ENCODE assay signal across 7 mouse cellular contexts in genomic region chr17:28876821-28877220, GRCm38 (mm10). TPM values are rescaled to one million over a fixed set of nuclear protein-coding genes. Genes with fewer than 3 reads are reported as not detected.
DNase-seq lines count a peak whose midpoint lies in the region; ATAC-seq and TF ChIP-seq lines count a peak whose summit lies in the region.

No protein-coding gene starts in this region.

- H3K4me1 ChIP-seq in forebrain, embryonic 13.5 days = peaks cover 4% of the 10 kb centered on the region; the same call in 1 of the 2 replicates
- H3K4me1 ChIP-seq in limb, embryonic 13.5 days = peaks cover 20% of the 10 kb centered on the region

- H3K36me3 ChIP-seq in forebrain, embryonic 13.5 days (ENCODE audit: poor library complexity, severe bottlenecking) = no peaks in the 10 kb centered on the region
- no peaks in the 10 kb centered on the region for H3K36me3 ChIP-seq in limb, embryonic 13.5 days

- no peak overlapping the region for H3K27ac ChIP-seq in forebrain, embryonic 13.5 days
- H3K27ac ChIP-seq in limb, embryonic 13.5 days = no peak overlapping the region

- peak; percentile 40 to 46 for DNase-seq in left cerebral cortex, adult 18-20 months (ENCODE audit: low spot score in 2 of 2)
- DNase-seq in left cerebral cortex, adult 8-10 months (ENCODE audit: low spot score in 2 of 2) = no peak
- DNase-seq in brain, embryonic 14.5 days (ENCODE audit: low read depth) = peak; percentile 41
- DNase-seq in retina, postnatal 1 day = peak; percentile 59
- no peak for DNase-seq in adrenal gland, postnatal 25 days

- peaks cover 10% of the 10 kb centered on the region for H3K27me3 ChIP-seq in forebrain, embryonic 13.5 days
- peaks cover 17% of the 10 kb centered on the region for H3K27me3 ChIP-seq in limb, embryonic 13.5 days

- no peak for TF ChIP-seq POLR2A in brain, embryonic 14.5 days (IDR thresholded peaks at IDR 0.05; ENCODE audit: borderline replicate concordance, extremely low read depth, insufficient read depth, insufficient read length, poor library complexity, severe bottlenecking)

- peak overlapping the region; percentile 0; the same call in 1 of the 2 replicates for H3K9ac ChIP-seq in forebrain, embryonic 13.5 days
- peak overlapping the region; percentile 20; the same call in 1 of the 2 replicates for H3K9ac ChIP-seq in limb, embryonic 13.5 days

- H3K4me2 ChIP-seq in forebrain, embryonic 13.5 days = peak overlapping the region; percentile 15; the same call in 1 of the 2 replicates
- peak overlapping the region; percentile 46 for H3K4me2 ChIP-seq in limb, embryonic 13.5 days (replicated peaks)

- ATAC-seq in forebrain, embryonic 13.5 days = no peak
- ATAC-seq in limb, embryonic 13.5 days (ENCODE audit: low FRiP score, low read depth) = no peak; the same call in 1 of the 2 replicates

- no peak overlapping the region for H3K4me3 ChIP-seq in forebrain, embryonic 13.5 days
- H3K4me3 ChIP-seq in limb, embryonic 13.5 days = 0 out of 2 replicates have a peak overlapping the region, but pooled peaks have one; percentile 14

- no peaks in the 10 kb centered on the region for H3K9me3 ChIP-seq in forebrain, embryonic 13.5 days (replicated peaks)
- no peaks in the 10 kb centered on the region for H3K9me3 ChIP-seq in limb, embryonic 13.5 days

- WGBS in forebrain, embryonic 13.5 days = 15% methylated on average over 19 of the region's 19 CpGs
- 15% methylated on average over 19 of the region's 19 CpGs for WGBS in limb, embryonic 13.5 days

- peak; percentile 67 for TF ChIP-seq CTCF in brain, embryonic 14.5 days (IDR thresholded peaks at IDR 0.05; ENCODE audit: borderline replicate concordance, extremely low read depth, insufficient read depth, insufficient read length)

RNA-seq across cellular contexts. Expression of gene Pnpla1, which starts 18.6 kb away (rescaled TPM):
- under 1 TPM; 0.53 to 0.54 TPM for total RNA-seq in left cerebral cortex, adult 18-20 months (2021)
- total RNA-seq in left cerebral cortex, adult 8-10 months (2022) = 1 to 10 TPM in 3 of 4 experiments, under 1 TPM in 1; 0.91 to 1.4 (median 1.1) TPM
- 0.23 TPM in 1 of 2 replicates, not detected in the other for polyA plus RNA-seq in brain, embryonic 14.5 days (2012; rRNA removed)
- not detected in 2 replicates for polyA plus RNA-seq in forebrain, embryonic 13.5 days (2015; fragmentation: Nextera tagmentation; extraction: Ambion mirVana)
- 0.38 and 0.53 TPM in 2 replicates for polyA plus RNA-seq in limb, embryonic 13.5 days (2015; fragmentation: Nextera tagmentation; extraction: Ambion mirVana)
- 0.09 TPM in 1 of 2 replicates, not detected in the other for total RNA-seq in adrenal gland, postnatal 25 days (2021)

RNA-seq across cellular contexts. Expression of gene 4930539E08Rik, which starts 38.3 kb away (rescaled TPM):
- 10 to 100 TPM in 1 of 2 experiments, 1 to 10 TPM in 1; 8.6 to 10.7 TPM for total RNA-seq in left cerebral cortex, adult 18-20 months (2021)
- total RNA-seq in left cerebral cortex, adult 8-10 months (2022) = 10 to 100 TPM; 10.5 to 12.1 (median 10.8) TPM
- 0.69 and 0.98 TPM in 2 replicates for polyA plus RNA-seq in brain, embryonic 14.5 days (2012; rRNA removed)
- polyA plus RNA-seq in forebrain, embryonic 13.5 days (2015; fragmentation: Nextera tagmentation; extraction: Ambion mirVana) = 0.15 and 0.25 TPM in 2 replicates
- polyA plus RNA-seq in limb, embryonic 13.5 days (2015; fragmentation: Nextera tagmentation; extraction: Ambion mirVana) = 0.27 and 0.36 TPM in 2 replicates
- not detected in 2 replicates for total RNA-seq in adrenal gland, postnatal 25 days (2021)

Comparison
In these comparisons a context has a peak if more than half of its experiments do, and no peak if none do; other contexts are left out.
1. DNase-seq: peak in left cerebral cortex, adult 18-20 months (2 of 2), brain, embryonic 14.5 days (single experiment) and retina, postnatal 1 day (single experiment); none in left cerebral cortex, adult 8-10 months (0 of 2) and adrenal gland, postnatal 25 days (single experiment).